In genomic region chr8:115437956-115438355, GRCm38 (mm10) we compare ENCODE assay signal across 11 mouse cellular contexts.
A peak's percentile ranks its signal among the peaks of the same experiment; 100 is the strongest.
DNase-seq lines count a peak whose midpoint lies in the region.
"Had no signal": no experiment of that assay in that cellular context is flagged by ENCODE, and none has a peak within 500 bp of the region (broad histone marks: within the 10 kb centered on the region; RNA-seq: fewer than 3 reads in every experiment).

No protein-coding gene starts in this region.

- DNase-seq in cerebellum, adult 9-10 months, result peak; percentile 63
- no peak for DNase-seq in cerebellum, postnatal 4 days (ENCODE audit: low spot score in 2 of 2)
- peak; percentile 21 to 25 for DNase-seq in cerebellum, postnatal 25 days
- DNase-seq in cerebellum, postnatal 36 days, result no peak
- peak; percentile 65 for DNase-seq in brain, adult 2 months (ENCODE audit: low read depth, low spot score)
- no peak for DNase-seq in left cerebral cortex, adult 11 months (ENCODE audit: low spot score)
- DNase-seq: adrenal gland, adult 2 months; adrenal gland, postnatal 10 days; adrenal gland, postnatal 25 days; cerebellum, postnatal 14 days; forebrain, postnatal 0 days had no signal

Comparison
In these comparisons a context has a peak if more than half of its experiments do, and no peak if none do; other contexts are left out.
1. DNase-seq: peak in cerebellum, adult 9-10 months (single experiment), cerebellum, postnatal 25 days (2 of 2) and brain, adult 2 months (single experiment); none in cerebellum, postnatal 4 days (0 of 2), cerebellum, postnatal 36 days (0 of 2) and left cerebral cortex, adult 11 months (single experiment).